Mouse (Mus musculus) duodenum, adult 2 months (tissue): ENCODE results near the gene She. TPM values are rescaled to one million over a fixed set of nuclear protein-coding genes. Genes with fewer than 3 reads are reported as not detected.

Source experiments
- polyA plus RNA-seq: library from polyadenylated mRNA; depleted of rRNA; stranded (reverse); fragments of >200 nt; gene quantifications from 2 replicates; pipeline ENCODE4 v1.2.3, GENCODE M21; 2012; ENCODE audit warnings: low replicate concordance; rRNA removed

The She gene
- polyA plus RNA-seq: 0.18 and 0.36 TPM in 2 replicates

GRCm38 (mm10) chr3:89830815-89831591 lies at the start of gene She:
TSS of gene She (plus strand) at chr3:89831370.

Other genes starting within 250 kb of the She start
- 17.5 and 19.4 TPM in 2 replicates for gene Adar, start 116.3 kb upstream of the She start, polyA plus RNA-seq
- 0.62 and 1.4 TPM in 2 replicates for gene Chrnb2, start 66.7 kb upstream of the She start, polyA plus RNA-seq
- gene Ube2q1, start 57.8 kb upstream of the She start, polyA plus RNA-seq: 17.5 and 42.1 TPM in 2 replicates
- 2.1 and 2.4 TPM in 2 replicates for gene Il6ra, start 81.8 kb downstream of the She start, polyA plus RNA-seq
- 9.2 and 15.3 TPM in 2 replicates for gene Atp8b2, start 132.1 kb downstream of the She start, polyA plus RNA-seq
- 17.1 and 29.1 TPM in 2 replicates for gene Hax1, start 167.4 kb downstream of the She start, polyA plus RNA-seq
- 6.5 and 8.9 TPM in 2 replicates for gene 4933434E20Rik, start 220.3 kb downstream of the She start, polyA plus RNA-seq
- 40.2 and 46.7 TPM in 2 replicates for gene Ubap2l, start 221.3 kb downstream of the She start, polyA plus RNA-seq
- gene Tpm3, start 241.3 kb downstream of the She start, polyA plus RNA-seq: 66.1 and 71.1 TPM in 2 replicates